In the genomic region with DNA sequence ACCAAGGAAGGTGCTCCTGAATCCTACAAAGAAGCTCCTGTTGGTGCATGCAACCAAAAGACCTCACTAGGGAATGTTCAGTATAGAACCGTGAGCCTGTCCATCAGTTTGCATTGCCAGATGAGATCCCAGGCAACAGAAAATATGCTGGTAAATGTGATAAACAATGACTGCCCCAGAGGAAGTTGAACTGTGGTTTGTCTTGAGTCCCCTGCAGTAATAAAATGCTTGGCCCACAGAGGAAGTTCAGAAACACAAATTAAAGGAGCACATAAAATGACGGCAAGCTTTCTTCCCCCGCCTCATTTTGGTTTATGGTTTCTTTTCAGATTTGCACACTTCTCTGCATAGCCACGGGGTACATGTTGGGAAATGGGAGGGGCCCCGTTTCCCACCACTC, we compare ENCODE assay signal across 17 mouse cellular contexts. TPM values are rescaled to one million over a fixed set of nuclear protein-coding genes. Genes with fewer than 3 reads are reported as not detected.
DNase-seq lines count a peak whose midpoint lies in the region; ATAC-seq and TF ChIP-seq lines count a peak whose summit lies in the region.
"Had no signal": no experiment of that assay in that cellular context is flagged by ENCODE, and none has a peak within 500 bp of the region (broad histone marks: within the 10 kb centered on the region; RNA-seq: fewer than 3 reads in every experiment).

No protein-coding gene starts in this region.

- 0 out of 2 replicates have a peak, but pooled peaks cover 3% of the 10 kb centered on the region for H3K27me3 ChIP-seq in kidney, embryonic 16.5 days (ENCODE audit: insufficient read depth, low read length)
- no peaks in the 10 kb centered on the region for H3K27me3 ChIP-seq in spleen, adult 2 months (ENCODE audit: control insufficient read depth, insufficient read depth, low read length)
- H3K27me3 ChIP-seq in forebrain, embryonic 10.5 days (ENCODE audit: poor library complexity, severe bottlenecking), result no peaks in the 10 kb centered on the region
- H3K27me3 ChIP-seq: neural tube, embryonic 13.5 days had no signal

- peak; percentile 35; the same call in 1 of the 2 replicates for ATAC-seq in kidney, embryonic 16.5 days (ENCODE audit: low FRiP score, low TSS enrichment)

- no peak for TF ChIP-seq POLR2A in spleen, adult 2 months (IDR thresholded peaks at IDR 0.05; ENCODE audit: low read depth, low read length)

- DNase-seq in kidney, adult 11 months, result no peak
- no peak for DNase-seq in spleen, adult 2 months (ENCODE audit: low read depth in 1 of 2, low spot score in 2 of 2)
- no peak for DNase-seq in spleen, adult 12 weeks (ENCODE audit: low spot score)
- peak; percentile 33 for DNase-seq in induced T-regulatory cell, adult 2 months (ENCODE audit: low read depth)
- no peak for DNase-seq in forebrain, embryonic 10.5 days (ENCODE audit: extremely low spot score, low spot score)
- no peak for DNase-seq in natural killer cell, adult 2 months (ENCODE audit: low spot score in 2 of 2)
- no peak for DNase-seq in layer of hippocampus, adult 9-11 months
- DNase-seq: adrenal gland, postnatal 36 days; cerebellum, postnatal 25 days; lung, postnatal 10 days; midbrain, embryonic 14.5 days; right cerebral cortex, postnatal 25 days had no signal

- H3K4me3 ChIP-seq in kidney, embryonic 16.5 days (ENCODE audit: low read length), result no peak overlapping the region
- no peak overlapping the region for H3K4me3 ChIP-seq in spleen, adult 2 months (ENCODE audit: extremely low read depth, insufficient read depth, insufficient read length)
- H3K4me3 ChIP-seq in forebrain, embryonic 10.5 days, result no peak overlapping the region
- H3K4me3 ChIP-seq: hindbrain, embryonic 10.5 days; layer of hippocampus, adult 2 months; left cerebral cortex, adult 2 months; neural tube, embryonic 13.5 days had no signal

- no peaks in the 10 kb centered on the region for H3K9me3 ChIP-seq in kidney, embryonic 16.5 days (ENCODE audit: low read length)
- H3K9me3 ChIP-seq in forebrain, embryonic 10.5 days, result no peaks in the 10 kb centered on the region
- H3K9me3 ChIP-seq: hindbrain, embryonic 10.5 days; neural tube, embryonic 13.5 days had no signal

- H3K4me2 ChIP-seq in kidney, embryonic 16.5 days (replicated peaks; ENCODE audit: low read depth, low read length), result no peak overlapping the region; the same call in 1 of the 2 replicates
- H3K4me2 ChIP-seq: neural tube, embryonic 13.5 days had no signal

- no peaks in the 10 kb centered on the region for H3K4me1 ChIP-seq in kidney, embryonic 16.5 days (ENCODE audit: insufficient read depth, low read length)
- H3K4me1 ChIP-seq in spleen, adult 2 months (ENCODE audit: control insufficient read depth, insufficient read depth, insufficient read length), result peaks cover 21% of the 10 kb centered on the region
- H3K4me1 ChIP-seq in forebrain, embryonic 10.5 days, result no peaks in the 10 kb centered on the region
- H3K4me1 ChIP-seq: hindbrain, embryonic 10.5 days; neural tube, embryonic 13.5 days had no signal

- 27% methylated on average over 5 of the region's 5 CpGs for WGBS in kidney, embryonic 16.5 days
- WGBS in spleen, adult 2 months, result 14% methylated on average over 5 of the region's 5 CpGs
- WGBS in forebrain, embryonic 10.5 days, result 84% methylated on average over 5 of the region's 5 CpGs

- H3K9ac ChIP-seq in kidney, embryonic 16.5 days (replicated peaks; ENCODE audit: low read length), result no peak overlapping the region
- H3K9ac ChIP-seq: neural tube, embryonic 13.5 days had no signal

- H3K27ac ChIP-seq in kidney, embryonic 16.5 days (ENCODE audit: low read length), result no peak overlapping the region
- peak overlapping the region; percentile 55; the same call in 1 of the 2 replicates for H3K27ac ChIP-seq in spleen, adult 2 months (ENCODE audit: insufficient read depth, low read length)
- H3K27ac ChIP-seq in forebrain, embryonic 10.5 days, result no peak overlapping the region
- H3K27ac ChIP-seq: hindbrain, embryonic 10.5 days; layer of hippocampus, adult 2 months; left cerebral cortex, adult 2 months; neural tube, embryonic 13.5 days had no signal

- TF ChIP-seq CTCF in spleen, adult 2 months (IDR thresholded peaks at IDR 0.05; ENCODE audit: extremely low read depth, insufficient read depth, insufficient read length, insufficient replicate concordance), result no peak

- no peaks in the 10 kb centered on the region for H3K36me3 ChIP-seq in kidney, embryonic 16.5 days (ENCODE audit: insufficient read depth, low read length)
- no peaks in the 10 kb centered on the region for H3K36me3 ChIP-seq in spleen, adult 2 months (ENCODE audit: control insufficient read depth, insufficient read depth, low read length)
- no peaks in the 10 kb centered on the region for H3K36me3 ChIP-seq in forebrain, embryonic 10.5 days (replicated peaks)
- H3K36me3 ChIP-seq: hindbrain, embryonic 10.5 days; neural tube, embryonic 13.5 days had no signal

RNA-seq across cellular contexts. Expression of gene Fam126a, which starts 8.3 kb away (rescaled TPM):
- 22.4 and 23.9 TPM in 2 replicates for polyA plus RNA-seq in kidney, embryonic 16.5 days (2015; fragmentation: Nextera tagmentation; extraction: Ambion mirVana)
- polyA plus RNA-seq in spleen, adult 2 months (2012; rRNA removed), result 5.0 and 6.0 TPM in 2 replicates
- 28.1 and 29.0 TPM in 2 replicates for polyA plus RNA-seq in forebrain, embryonic 10.5 days (2016; fragmentation: Nextera tagmentation; extraction: Ambion mirVana)
